Mouse (Mus musculus) heart, embryonic 13.5 days (tissue): ENCODE data around the gene Inhbb. TPM values are rescaled to one million over a fixed set of nuclear protein-coding genes. Genes with fewer than 3 reads are reported as not detected.

Source experiments
- ATAC-seq: fragments of 200-750 bp; cut with Nextera tagmentation; 2 replicates; pipeline ENCODE4 v1.8.0; 2017; ENCODE audit warnings: moderate TSS enrichment; ENCODE audit not compliant: insufficient number of reproducible peaks, low FRiP score, low TSS enrichment; ENCODE audit errors: extremely low read depth
- H3K27ac ChIP-seq: fragments of 300-500 bp; sonication (generic); replicated peaks from 2 replicates; pipeline ENCODE4 v1.5.1; 2015; ENCODE audit warnings: moderate library complexity, mild to moderate bottlenecking, inconsistent platforms
- H3K27me3 ChIP-seq: fragments of 300-500 bp; sonication (generic); replicated peaks from 2 replicates; pipeline ENCODE4 v1.6.1; 2015; ENCODE audit warnings: mild to moderate bottlenecking, inconsistent platforms
- H3K36me3 ChIP-seq: fragments of 300-500 bp; sonication (generic); 2 replicates; pipeline ENCODE4 v1.6.1; 2015; ENCODE audit warnings: mild to moderate bottlenecking, inconsistent platforms
- H3K4me1 ChIP-seq: fragments of 300-500 bp; sonication (generic); 2 replicates; pipeline ENCODE4 v1.6.1; 2015; ENCODE audit warnings: inconsistent platforms
- H3K4me2 ChIP-seq: fragments of 300-500 bp; sonication (generic); 2 replicates; pipeline ENCODE4 v1.6.1; 2015; ENCODE audit warnings: inconsistent platforms, mild to moderate bottlenecking, moderate library complexity
- H3K4me3 ChIP-seq: fragments of 300-500 bp; sonication (generic); 2 replicates; pipeline ENCODE4 v1.5.1; 2015; ENCODE audit warnings: moderate library complexity, mild to moderate bottlenecking, inconsistent platforms
- H3K9ac ChIP-seq: fragments of 300-500 bp; sonication (generic); 2 replicates; pipeline ENCODE4 v1.6.1; 2015; ENCODE audit warnings: inconsistent platforms, mild to moderate bottlenecking, moderate library complexity
- H3K9me3 ChIP-seq: fragments of 300-500 bp; sonication (generic); 2 replicates; pipeline ENCODE4 v1.6.1; 2016; ENCODE audit warnings: inconsistent platforms
- WGBS: fragments of 180-500 bp; shearing (Covaris S2); methylation state at CpG from one replicate; pipeline ENCODE4 v1.1.7; 2015; ENCODE audit warnings: mixed read lengths; 5-methylcytosine and 5-hydroxymethylcytosine counted together
- polyA plus RNA-seq: library from polyadenylated mRNA; unstranded; fragments of >200 nt; fragmentation: Nextera tagmentation; extraction: Ambion mirVana; gene quantifications from 2 replicates; pipeline ENCODE4 v1.2.1, GENCODE M21; 2015

Inhbb gene
- polyA plus RNA-seq, 1 experiment from 2014 or later, result 0.28 TPM

- H3K27me3 ChIP-seq, result no peaks in the 10 kb centered on the region; the same call in 1 of the 2 replicates
- 82% methylated on average over 21 of the region's 21 CpGs for WGBS
- no peaks in the 10 kb centered on the region for H3K36me3 ChIP-seq
- H3K27ac ChIP-seq, result no peak overlapping the region
- H3K9ac ChIP-seq, result no peak overlapping the region
- H3K4me2 ChIP-seq, result no peak overlapping the region
- no peak for ATAC-seq
- H3K4me3 ChIP-seq, result no peak overlapping the region
- H3K9me3 ChIP-seq, result no peaks in the 10 kb centered on the region
- peaks cover 12% of the 10 kb centered on the region for H3K4me1 ChIP-seq
These were observed 21.7 kb upstream of the Inhbb start for GRCm38 (mm10) chr1:119443591-119444350.

- Histone ChIP-seq H3K36me3 (no peaks in the 10 kb centered on the region), H3K9me3 (no peaks in the 10 kb centered on the region), H3K27ac (no peak overlapping the region), H3K4me2 (no peak overlapping the region), H3K9ac (no peak overlapping the region), H3K4me3 (no peak overlapping the region), H3K4me1 (peaks cover 12% of the 10 kb centered on the region), H3K27me3 (no peaks in the 10 kb centered on the region; the same call in 1 of the 2 replicates)
- WGBS, result 81% methylated on average over 9 of the region's 9 CpGs
- no peak for ATAC-seq
These were observed 20.9 kb upstream of the Inhbb start for GRCm38 (mm10) chr1:119442901-119443300.

- Histone ChIP-seq H3K27ac (no peak overlapping the region), H3K4me3 (no peak overlapping the region), H3K9me3 (no peaks in the 10 kb centered on the region), H3K27me3 (no peaks in the 10 kb centered on the region), H3K9ac (no peak overlapping the region), H3K4me1 (no peaks in the 10 kb centered on the region), H3K36me3 (no peaks in the 10 kb centered on the region), H3K4me2 (no peak overlapping the region)
- WGBS, result 84% methylated on average over 9 of the region's 9 CpGs
- no peak for ATAC-seq
These were observed 16.1 kb upstream of the Inhbb start for GRCm38 (mm10) chr1:119438105-119438637.

- H3K36me3 ChIP-seq, result no peaks in the 10 kb centered on the region
- 75% methylated on average over 6 of the region's 6 CpGs for WGBS
- no peak overlapping the region for H3K4me3 ChIP-seq
- H3K9me3 ChIP-seq, result no peaks in the 10 kb centered on the region
- no peak overlapping the region for H3K9ac ChIP-seq
- H3K4me1 ChIP-seq, result no peaks in the 10 kb centered on the region
- no peak overlapping the region for H3K4me2 ChIP-seq
- H3K27me3 ChIP-seq, result no peaks in the 10 kb centered on the region
- no peak overlapping the region for H3K27ac ChIP-seq
- ATAC-seq, result no peak
These were observed 15.4 kb upstream of the Inhbb start for GRCm38 (mm10) chr1:119437401-119437800.

GRCm38 (mm10) chr1:119424141-119424860, 2.3 kb upstream of the Inhbb start:
- Histone ChIP-seq H3K4me3 (no peak overlapping the region), H3K36me3 (no peaks in the 10 kb centered on the region), H3K9me3 (no peaks in the 10 kb centered on the region), H3K27me3 (peaks cover 67% of the 10 kb centered on the region), H3K4me1 (peaks cover 23% of the 10 kb centered on the region), H3K4me2 (no peak overlapping the region), H3K9ac (no peak overlapping the region), H3K27ac (no peak overlapping the region)
- ATAC-seq, result no peak
- WGBS, result 17% methylated on average over 6 of the region's 6 CpGs

GRCm38 (mm10) chr1:119423510-119423909, 1.5 kb upstream of the Inhbb start:
- Histone ChIP-seq H3K4me2 (no peak overlapping the region), H3K4me3 (no peak overlapping the region), H3K27me3 (peaks cover 75% of the 10 kb centered on the region), H3K36me3 (no peaks in the 10 kb centered on the region), H3K4me1 (peaks cover 26% of the 10 kb centered on the region), H3K9ac (no peak overlapping the region), H3K9me3 (no peaks in the 10 kb centered on the region), H3K27ac (no peak overlapping the region)
- ATAC-seq, result no peak
- 4% methylated on average over 14 of the region's 14 CpGs for WGBS

- WGBS, result under 1% methylated on average over 32 of the region's 32 CpGs
- Histone ChIP-seq H3K36me3 (no peaks in the 10 kb centered on the region), H3K27ac (no peak overlapping the region), H3K4me1 (peaks cover 26% of the 10 kb centered on the region), H3K4me3 (peak overlapping the region; percentile 75), H3K27me3 (peaks cover 85% of the 10 kb centered on the region), H3K9me3 (no peaks in the 10 kb centered on the region), H3K4me2 (peak overlapping the region; percentile 100), H3K9ac (peak overlapping the region; percentile 84)
- ATAC-seq, result no peak
These were observed 490 bp upstream of the Inhbb start for GRCm38 (mm10) chr1:119422460-119423015.

- Histone ChIP-seq H3K4me1 (peaks cover 26% of the 10 kb centered on the region), H3K27me3 (peaks cover 99% of the 10 kb centered on the region), H3K4me2 (peak overlapping the region; percentile 100), H3K4me3 (peak overlapping the region; percentile 75), H3K9me3 (no peaks in the 10 kb centered on the region), H3K27ac (no peak overlapping the region), H3K36me3 (no peaks in the 10 kb centered on the region), H3K9ac (peak overlapping the region; percentile 84)
- WGBS, result under 1% methylated on average over 59 of the region's 78 CpGs
- no peak for ATAC-seq
These were observed 968 bp downstream of the Inhbb start for GRCm38 (mm10) chr1:119420984-119421575.

GRCm38 (mm10) chr1:119420189-119420983, 1.7 kb downstream of the Inhbb start:
- Histone ChIP-seq H3K4me1 (peaks cover 26% of the 10 kb centered on the region), H3K9me3 (no peaks in the 10 kb centered on the region), H3K4me3 (peak overlapping the region; percentile 75), H3K4me2 (peak overlapping the region; percentile 100), H3K27ac (no peak overlapping the region), H3K36me3 (no peaks in the 10 kb centered on the region), H3K27me3 (peaks cover 96% of the 10 kb centered on the region), H3K9ac (peak overlapping the region; percentile 84)
- WGBS, result 2% methylated on average over 76 of the region's 76 CpGs
- no peak for ATAC-seq

- WGBS, result 6% methylated on average over 29 of the region's 29 CpGs
- no peak for ATAC-seq
- no peaks in the 10 kb centered on the region for H3K9me3 ChIP-seq
- no peak overlapping the region for H3K27ac ChIP-seq
- peak overlapping the region; percentile 75 for H3K4me3 ChIP-seq
- H3K36me3 ChIP-seq, result no peaks in the 10 kb centered on the region
- peaks cover 26% of the 10 kb centered on the region for H3K4me1 ChIP-seq
- peak overlapping the region; percentile 100 for H3K4me2 ChIP-seq
- no peak overlapping the region for H3K9ac ChIP-seq
- peaks cover 91% of the 10 kb centered on the region for H3K27me3 ChIP-seq
These were observed 2.6 kb downstream of the Inhbb start for GRCm38 (mm10) chr1:119419151-119420105.
